In the genomic region with DNA sequence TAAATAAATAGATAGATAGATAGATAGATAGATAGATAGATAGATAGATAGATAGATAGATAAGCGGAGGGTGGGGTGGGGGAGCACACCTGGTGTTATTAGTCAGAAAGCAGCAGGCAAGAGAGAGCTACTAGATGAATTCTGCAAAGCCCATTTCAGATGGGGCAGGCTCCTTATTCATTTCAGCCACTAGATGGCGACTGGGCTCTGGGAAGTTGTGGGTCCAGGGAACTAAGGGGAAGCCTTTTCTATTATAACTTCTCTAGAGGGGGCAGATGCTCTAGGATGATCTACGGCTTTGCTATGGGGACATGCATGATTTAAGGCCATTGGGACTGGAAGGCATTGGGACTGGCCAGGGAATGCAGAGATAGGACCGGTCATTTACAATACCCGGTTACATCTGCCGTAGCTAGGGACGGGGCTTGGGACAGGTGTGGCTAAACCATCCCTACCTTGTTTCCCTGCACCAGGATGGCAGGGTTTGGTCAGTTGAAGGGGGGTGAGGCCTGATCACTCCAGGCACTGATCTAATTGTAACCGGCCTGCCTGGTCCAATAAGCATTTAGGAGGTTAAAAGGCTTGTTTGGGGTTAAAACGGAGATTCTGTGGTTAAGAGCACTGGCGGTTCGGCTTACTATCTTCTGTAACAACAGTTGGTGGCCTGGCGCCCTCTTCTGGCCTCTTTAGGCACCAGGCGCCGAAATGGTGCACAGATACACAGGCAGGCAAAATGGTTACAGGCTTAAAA, we compare ENCODE assay signal across 8 mouse cellular contexts. TPM values are rescaled to one million over a fixed set of nuclear protein-coding genes. Genes with fewer than 3 reads are reported as not detected.
DNase-seq lines count a peak whose midpoint lies in the region; ATAC-seq and TF ChIP-seq lines count a peak whose summit lies in the region.

No protein-coding gene starts in this region.

- no peaks in the 10 kb centered on the region for H3K36me3 ChIP-seq in forebrain, embryonic 11.5 days (ENCODE audit: control insufficient read depth, insufficient read depth, low read length)
- H3K36me3 ChIP-seq in hindbrain, postnatal 0 days (ENCODE audit: insufficient read depth, low read length): no peaks in the 10 kb centered on the region
- H3K36me3 ChIP-seq in liver, adult 2 months (ENCODE audit: control insufficient read depth, insufficient read depth, low read length): no peaks in the 10 kb centered on the region

- 12% methylated on average over 14 of the region's 14 CpGs for WGBS in forebrain, embryonic 11.5 days
- WGBS in hindbrain, postnatal 0 days: 12% methylated on average over 14 of the region's 14 CpGs
- WGBS in liver, adult 2 months: 26% methylated on average over 14 of the region's 14 CpGs

- H3K4me2 ChIP-seq in forebrain, embryonic 11.5 days (ENCODE audit: low read depth, low read length, severe bottlenecking): peak overlapping the region; percentile 33; the same call in 1 of the 2 replicates
- peak overlapping the region; percentile 44 for H3K4me2 ChIP-seq in hindbrain, postnatal 0 days (ENCODE audit: low read depth, low read length)

- peak; percentile 16 to 34 for DNase-seq in urinary bladder, adult 18-20 months (ENCODE audit: low spot score in 2 of 2)
- DNase-seq in urinary bladder, adult 2 months (ENCODE audit: low spot score): no peak
- DNase-seq in brain, adult 2 months (ENCODE audit: low read depth, low spot score): peak; percentile 70
- DNase-seq in forebrain, embryonic 11.5 days (ENCODE audit: low spot score): peak; percentile 82
- peak; percentile 92 for DNase-seq in hindbrain, postnatal 0 days (ENCODE audit: low spot score)
- DNase-seq in liver, adult 2 months (ENCODE audit: extremely low read depth, low read depth, low spot score): peak; percentile 42
- peak; percentile 69 for DNase-seq in thymus, postnatal 14 days

- no peaks in the 10 kb centered on the region for H3K27me3 ChIP-seq in forebrain, embryonic 11.5 days (ENCODE audit: control insufficient read depth, insufficient read depth, low read length)
- no peaks in the 10 kb centered on the region for H3K27me3 ChIP-seq in hindbrain, postnatal 0 days (ENCODE audit: insufficient read depth, low read length)
- no peaks in the 10 kb centered on the region for H3K27me3 ChIP-seq in liver, adult 2 months (ENCODE audit: control insufficient read depth, insufficient read depth, low read length)

- no peak overlapping the region for H3K27ac ChIP-seq in forebrain, embryonic 11.5 days (ENCODE audit: low read depth, low read length)
- no peak overlapping the region for H3K27ac ChIP-seq in hindbrain, postnatal 0 days
- H3K27ac ChIP-seq in liver, adult 2 months (replicated peaks; ENCODE audit: insufficient read depth, low read depth, low read length): no peak overlapping the region

- H3K9me3 ChIP-seq in forebrain, embryonic 11.5 days (ENCODE audit: control insufficient read depth, low read length): no peaks in the 10 kb centered on the region
- no peaks in the 10 kb centered on the region for H3K9me3 ChIP-seq in hindbrain, postnatal 0 days (ENCODE audit: low read length)

- peak; percentile 84 for TF ChIP-seq CTCF in hindbrain, postnatal 0 days (IDR thresholded peaks at IDR 0.05; ENCODE audit: low read depth)
- peak; percentile 62 for TF ChIP-seq CTCF in liver, adult 2 months (IDR thresholded peaks at IDR 0.05; ENCODE audit: low read depth, low read length)

- H3K9ac ChIP-seq in forebrain, embryonic 11.5 days (ENCODE audit: low read length): no peak overlapping the region
- no peak overlapping the region for H3K9ac ChIP-seq in hindbrain, postnatal 0 days (replicated peaks; ENCODE audit: low read length)
- H3K9ac ChIP-seq in liver, adult 2 months (ENCODE audit: low read depth, low read length): no peak overlapping the region

- 0 out of 2 replicates have a peak, but pooled peaks have one; percentile 33 for ATAC-seq in forebrain, embryonic 11.5 days (replicated peaks; ENCODE audit: low FRiP score)
- ATAC-seq in hindbrain, postnatal 0 days: peak; percentile 82
- peak; percentile 57; the same call in 1 of the 2 replicates for ATAC-seq in monocyte, adult 5-6 weeks (replicated peaks; ENCODE audit: insufficient number of reproducible peaks, low FRiP score, low TSS enrichment, poor library complexity, severe bottlenecking)

- H3K79me2 ChIP-seq in liver, adult 2 months (ENCODE audit: control insufficient read depth, insufficient read depth, low read length): no peaks in the 10 kb centered on the region

- peaks cover 2% of the 10 kb centered on the region; the same call in 1 of the 2 replicates for H3K4me1 ChIP-seq in forebrain, embryonic 11.5 days (replicated peaks; ENCODE audit: control insufficient read depth, insufficient read depth, low read length)
- no peaks in the 10 kb centered on the region for H3K4me1 ChIP-seq in hindbrain, postnatal 0 days (ENCODE audit: insufficient read depth, low read length)
- H3K4me1 ChIP-seq in liver, adult 2 months (ENCODE audit: control insufficient read depth, insufficient read depth, low read length): peaks cover 3% of the 10 kb centered on the region

- no peak for TF ChIP-seq POLR2A in liver, adult 2 months (IDR thresholded peaks at IDR 0.05; ENCODE audit: extremely low read depth, insufficient read depth, low read length)

- peak overlapping the region; percentile 9; the same call in 1 of the 2 replicates for H3K4me3 ChIP-seq in forebrain, embryonic 11.5 days (ENCODE audit: low read depth, low read length)
- H3K4me3 ChIP-seq in hindbrain, postnatal 0 days (ENCODE audit: low read length): no peak overlapping the region
- no peak overlapping the region for H3K4me3 ChIP-seq in liver, adult 2 months (ENCODE audit: insufficient read depth, low read depth, low read length)

RNA-seq across cellular contexts. Expression of gene Npffr1, which starts 7.2 kb away (rescaled TPM):
- 0.03 and 0.04 TPM in 2 replicates for polyA plus RNA-seq in urinary bladder, adult 2 months (2012; rRNA removed)
- 0.05 and 0.09 TPM in 2 replicates for polyA plus RNA-seq in forebrain, embryonic 11.5 days (2014; fragmentation: Nextera tagmentation; extraction: Ambion mirVana)
- 3.6 and 3.7 TPM in 2 replicates for total RNA-seq in hindbrain, postnatal 0 days (2014; rRNA removed)
- polyA plus RNA-seq in hindbrain, postnatal 0 days (2015; fragmentation: Nextera tagmentation; extraction: Ambion mirVana): 1.6 and 1.7 TPM in 2 replicates
- total RNA-seq in liver, adult 2 months (2014; rRNA removed): not detected in 2 replicates
- polyA plus RNA-seq in liver, adult 2 months (2012; rRNA removed): not detected in 2 replicates
- not detected in 3 replicates for total RNA-seq in monocyte, adult 5-6 weeks (2017)

RNA-seq across cellular contexts. Expression of gene Ppa1, which starts 45.9 kb away (rescaled TPM):
- 80.6 and 99.8 TPM in 2 replicates for polyA plus RNA-seq in urinary bladder, adult 2 months (2012; rRNA removed)
- 325 and 330 TPM in 2 replicates for polyA plus RNA-seq in forebrain, embryonic 11.5 days (2014; fragmentation: Nextera tagmentation; extraction: Ambion mirVana)
- total RNA-seq in hindbrain, postnatal 0 days (2014; rRNA removed): 66.9 and 80.6 TPM in 2 replicates
- polyA plus RNA-seq in hindbrain, postnatal 0 days (2015; fragmentation: Nextera tagmentation; extraction: Ambion mirVana): 185 and 186 TPM in 2 replicates
- 279 and 331 TPM in 2 replicates for total RNA-seq in liver, adult 2 months (2014; rRNA removed)
- 92.3 and 126 TPM in 2 replicates for polyA plus RNA-seq in liver, adult 2 months (2012; rRNA removed)
- total RNA-seq in monocyte, adult 5-6 weeks (2017): 13.3 to 20.4 TPM (median 17.9 TPM) in 3 replicates
